Mouse (Mus musculus) limb, embryonic 14.5 days (tissue): Measurements from ENCODE around the gene Gm6993. TPM values are rescaled to one million over a fixed set of nuclear protein-coding genes. Genes with fewer than 3 reads are reported as not detected.
A peak's percentile ranks its signal among the peaks of the same experiment; 100 is the strongest.

Source experiments
- ATAC-seq: fragments of 200-750 bp; cut with Nextera tagmentation; 2 replicates; pipeline ENCODE4 v1.8.0; 2017; ENCODE audit warnings: low read depth, moderate number of reproducible peaks, moderate TSS enrichment; ENCODE audit not compliant: low FRiP score
- DNase-seq: peaks from one replicate; pipeline ENCODE4 v3.0.0-alpha.2; 2015; ENCODE audit warnings: low spot score
- H3K27ac ChIP-seq: fragments of 300-500 bp; sonication (generic); replicated peaks from 2 replicates; pipeline ENCODE4 v1.5.1; 2014; ENCODE audit warnings: low read depth, mild to moderate bottlenecking, low read length, moderate library complexity, mixed read lengths
- H3K27me3 ChIP-seq: fragments of 300-500 bp; sonication (generic); 2 replicates; pipeline ENCODE4 v1.6.1; 2014; ENCODE audit warnings: low read length, mixed read lengths; ENCODE audit not compliant: control insufficient read depth, insufficient read depth
- H3K36me3 ChIP-seq: fragments of 300-500 bp; sonication (generic); 2 replicates; pipeline ENCODE4 v1.6.1; 2014; ENCODE audit warnings: mild to moderate bottlenecking, low read length, moderate library complexity, mixed read lengths; ENCODE audit not compliant: control insufficient read depth, insufficient read depth
- H3K4me1 ChIP-seq: fragments of 300-500 bp; sonication (generic); 2 replicates; pipeline ENCODE4 v1.6.1; 2014; ENCODE audit warnings: antibody characterized with exemption, low read length, mixed read lengths; ENCODE audit not compliant: control insufficient read depth, insufficient read depth
- H3K4me2 ChIP-seq: fragments of 300-500 bp; sonication (generic); replicated peaks from 2 replicates; pipeline ENCODE4 v1.6.1; 2014; ENCODE audit warnings: low read depth, mild to moderate bottlenecking, low read length, moderate library complexity; ENCODE audit not compliant: severe bottlenecking
- H3K4me3 ChIP-seq: fragments of 300-500 bp; sonication (generic); replicated peaks from 2 replicates; pipeline ENCODE4 v1.5.1; 2014; ENCODE audit warnings: low read length
- H3K9ac ChIP-seq: fragments of 300-500 bp; sonication (generic); 2 replicates; pipeline ENCODE4 v1.6.1; 2014; ENCODE audit warnings: mild to moderate bottlenecking, low read depth, low read length, moderate library complexity; ENCODE audit not compliant: severe bottlenecking
- H3K9me3 ChIP-seq: fragments of 300-500 bp; sonication (generic); 2 replicates; pipeline ENCODE4 v1.6.1; 2016; ENCODE audit warnings: low read length; ENCODE audit not compliant: control insufficient read depth
- POLR2A ChIP-seq: fragments of 200-500 bp; IDR thresholded peaks from 2 replicates; pipeline ENCODE4 v1.8.0; 2012; ENCODE audit warnings: inconsistent platforms, mild to moderate bottlenecking, moderate library complexity, borderline replicate concordance; ENCODE audit not compliant: insufficient read depth, insufficient read length; ENCODE audit errors: extremely low read depth
- WGBS: fragments of 180-500 bp; shearing (Covaris S2); extraction: QIAGEN DNeasy Blood & Tissue Kit; methylation state at CpG from one replicate; pipeline ENCODE4 v1.1.7; 2014; 5-methylcytosine and 5-hydroxymethylcytosine counted together
- polyA plus RNA-seq, 2 experiments: library from polyadenylated mRNA; depleted of rRNA in 1 of 2; stranded (reverse) in 1 of 2; unstranded in 1 of 2; fragments of >200 nt; fragmentation: Nextera tagmentation in 1 of 2; extraction: Ambion mirVana in 1 of 2; gene quantifications; 2 replicates each; pipeline versions ENCODE4 v1.2.1 to v1.2.3; 2012 to 2014

Gm6993 gene
- polyA plus RNA-seq, 2 experiments, result not detected

DNA sequence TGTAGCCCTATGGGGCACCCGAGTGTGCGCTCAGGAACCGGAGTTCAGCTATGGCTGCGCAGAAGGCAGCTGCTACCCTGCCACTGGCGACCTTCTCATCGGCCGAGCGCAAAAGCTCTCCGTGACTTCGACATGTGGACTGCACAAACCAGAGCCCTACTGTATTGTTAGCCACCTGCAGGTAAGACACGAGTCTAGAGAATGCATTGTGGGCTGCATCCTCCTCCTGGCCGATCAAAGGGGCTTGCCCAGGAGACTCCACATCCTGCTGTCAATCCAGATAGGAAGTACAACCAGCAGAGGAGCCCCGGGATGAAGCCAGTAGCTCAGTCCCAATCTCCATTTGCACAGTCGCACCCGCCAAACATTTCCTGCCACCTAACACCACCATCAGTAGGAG, 26.1 kb downstream of the Gm6993 start:
- H3K4me2 ChIP-seq, result peak overlapping the region; percentile 89
- no peak for ATAC-seq
- no peaks in the 10 kb centered on the region for H3K27me3 ChIP-seq
- H3K4me1 ChIP-seq, result peaks cover 20% of the 10 kb centered on the region
- no peak overlapping the region for H3K27ac ChIP-seq
- H3K9me3 ChIP-seq, result no peaks in the 10 kb centered on the region
- H3K9ac ChIP-seq, result peak overlapping the region; percentile 78
- peak overlapping the region; percentile 70 for H3K4me3 ChIP-seq
- 7% methylated on average over 15 of the region's 15 CpGs for WGBS
- TF ChIP-seq POLR2A, result no peak
- no peak for DNase-seq
- H3K36me3 ChIP-seq, result peaks cover 29% of the 10 kb centered on the region

GRCm38 (mm10) chr12:31267363-31267762, 26.8 kb downstream of the Gm6993 start:
- 14% methylated on average over 4 of the region's 4 CpGs for WGBS
- Histone ChIP-seq H3K9ac (no peak overlapping the region), H3K4me2 (peak overlapping the region; percentile 89), H3K4me1 (peaks cover 26% of the 10 kb centered on the region), H3K27ac (no peak overlapping the region), H3K27me3 (no peaks in the 10 kb centered on the region), H3K36me3 (peaks cover 35% of the 10 kb centered on the region), H3K4me3 (peak overlapping the region; percentile 70), H3K9me3 (no peaks in the 10 kb centered on the region)
- TF ChIP-seq POLR2A, result no peak
- DNase-seq, result no peak
- no peak for ATAC-seq

DNA sequence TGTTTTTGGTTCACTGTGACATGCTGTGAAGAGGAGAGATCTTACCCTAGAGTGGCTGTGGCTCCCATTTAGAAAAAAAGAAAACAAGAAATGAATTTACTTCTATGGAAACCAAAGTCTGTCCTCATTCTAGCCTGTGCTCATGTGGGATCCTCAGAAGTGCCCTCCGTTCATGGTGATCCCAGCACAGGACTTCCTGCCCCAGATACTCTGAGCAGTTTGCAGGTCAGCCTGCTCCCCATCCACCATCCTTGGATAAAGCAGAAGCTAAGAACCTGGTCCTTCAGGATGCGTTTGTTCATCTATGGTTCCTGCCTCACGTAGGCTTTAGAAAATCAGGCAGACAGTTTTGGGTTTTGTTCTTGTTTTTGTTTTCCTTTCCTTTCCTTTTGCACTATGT, 27.7 kb downstream of the Gm6993 start:
- Histone ChIP-seq H3K36me3 (peaks cover 44% of the 10 kb centered on the region), H3K4me1 (peaks cover 27% of the 10 kb centered on the region), H3K9ac (no peak overlapping the region), H3K4me2 (peak overlapping the region; percentile 8), H3K9me3 (no peaks in the 10 kb centered on the region), H3K27ac (no peak overlapping the region), H3K27me3 (no peaks in the 10 kb centered on the region), H3K4me3 (no peak overlapping the region)
- DNase-seq (no peak), ATAC-seq (no peak)
- 63% methylated on average over 3 of the region's 3 CpGs for WGBS
- TF ChIP-seq POLR2A, result no peak

GRCm38 (mm10) chr12:31269020-31269597, 28.5 kb downstream of the Gm6993 start:
- no peak for TF ChIP-seq POLR2A
- H3K27ac ChIP-seq, result no peak overlapping the region
- DNase-seq (no peak), ATAC-seq (no peak)
- H3K9me3 ChIP-seq, result no peaks in the 10 kb centered on the region
- H3K9ac ChIP-seq, result no peak overlapping the region
- 55% methylated on average over 12 of the region's 12 CpGs for WGBS
- no peaks in the 10 kb centered on the region for H3K27me3 ChIP-seq
- H3K4me2 ChIP-seq, result peak overlapping the region; percentile 9
- no peak overlapping the region for H3K4me3 ChIP-seq
- peaks cover 52% of the 10 kb centered on the region for H3K36me3 ChIP-seq
- peaks cover 27% of the 10 kb centered on the region for H3K4me1 ChIP-seq

DNA sequence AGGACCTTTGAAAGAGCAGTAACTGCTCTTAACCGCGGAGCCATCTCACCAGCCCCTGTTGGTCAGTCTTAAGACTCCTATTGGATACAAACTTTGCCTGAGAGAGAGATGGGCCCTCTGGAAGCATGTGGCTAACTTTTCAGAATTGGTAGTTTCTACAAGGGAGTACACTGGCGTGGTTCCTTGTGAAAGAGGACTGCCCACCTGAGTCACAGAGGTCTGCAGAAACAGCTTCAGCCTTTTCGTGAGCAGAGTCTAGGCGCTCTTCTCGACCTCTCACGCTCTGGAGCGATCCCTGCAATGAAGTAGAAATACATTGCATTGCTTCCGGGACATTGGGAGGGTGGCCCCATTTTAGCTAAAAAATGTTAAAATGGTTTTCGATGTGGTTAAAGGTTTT, 29.8 kb downstream of the Gm6993 start:
- no peak for DNase-seq
- Histone ChIP-seq H3K27me3 (no peaks in the 10 kb centered on the region), H3K36me3 (peaks cover 63% of the 10 kb centered on the region), H3K4me3 (no peak overlapping the region), H3K4me1 (peaks cover 30% of the 10 kb centered on the region), H3K4me2 (no peak overlapping the region), H3K9ac (no peak overlapping the region), H3K9me3 (no peaks in the 10 kb centered on the region), H3K27ac (no peak overlapping the region)
- no peak for ATAC-seq
- WGBS, result 86% methylated on average over 10 of the region's 10 CpGs
- no peak for TF ChIP-seq POLR2A
